Mouse (Mus musculus): ENCODE results near the gene Cyb561d2.

GRCm38 (mm10) chr9:107545602-107546001, 3.6 kb upstream of the Cyb561d2 start:
- TF ChIP-seq CHD2 (IDR thresholded peaks at IDR 0.05; ENCODE audit: low read depth, low read length) (no peak), HCFC1 (IDR thresholded peaks at IDR 0.05; ENCODE audit: borderline replicate concordance, insufficient read depth, low read length) (no peak), ZC3H11A (IDR thresholded peaks at IDR 0.05; ENCODE audit: borderline replicate concordance, low read depth, low read length) (no peak), ZNF384 (IDR thresholded peaks at IDR 0.05; ENCODE audit: low read depth, low read length) (no peak)

All from ES-E14 (cell line).